Comparison of ENCODE assay signal across 20 mouse cellular contexts in the genomic region with DNA sequence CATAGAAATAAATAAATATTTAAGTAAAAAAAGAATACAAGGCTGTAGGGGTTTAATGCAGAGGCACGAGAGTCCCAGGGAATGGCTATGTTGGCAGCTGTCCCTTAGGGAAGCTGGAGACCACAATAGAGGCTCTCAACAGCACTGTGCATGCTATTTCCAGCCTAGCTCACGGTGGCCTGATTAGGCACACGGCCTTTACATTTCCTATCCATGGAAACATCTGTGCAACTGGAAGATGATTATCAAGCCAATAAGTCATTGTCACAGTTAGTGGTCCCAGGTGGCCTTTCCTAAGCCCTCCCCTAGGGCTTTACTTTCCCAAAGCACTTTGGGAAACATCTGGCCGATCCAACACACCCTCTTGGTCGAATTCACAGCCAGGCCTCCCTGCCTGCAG.
A peak's percentile ranks its signal among the peaks of the same experiment; 100 is the strongest.
DNase-seq lines count a peak whose midpoint lies in the region; ATAC-seq lines count a peak whose summit lies in the region.
"Had no signal": no experiment of that assay in that cellular context is flagged by ENCODE, and none has a peak within 500 bp of the region (broad histone marks: within the 10 kb centered on the region; RNA-seq: fewer than 3 reads in every experiment).

No protein-coding gene starts in this region.

- H3K4me1 ChIP-seq in kidney, embryonic 14.5 days (ENCODE audit: control insufficient read depth, insufficient read depth, low read length) = no peaks in the 10 kb centered on the region
- H3K4me1 ChIP-seq in heart, embryonic 16.5 days (ENCODE audit: control insufficient read depth, insufficient read depth, low read length) = peaks cover 4% of the 10 kb centered on the region
- no peaks in the 10 kb centered on the region for H3K4me1 ChIP-seq in midbrain, embryonic 10.5 days
- no peaks in the 10 kb centered on the region for H3K4me1 ChIP-seq in neural tube, embryonic 15.5 days
- H3K4me1 ChIP-seq: embryonic facial prominence, embryonic 13.5 days; stomach, embryonic 15.5 days had no signal

- H3K9me3 ChIP-seq in kidney, embryonic 14.5 days (ENCODE audit: control insufficient read depth, low read length) = no peaks in the 10 kb centered on the region
- H3K9me3 ChIP-seq in heart, embryonic 16.5 days (replicated peaks; ENCODE audit: control insufficient read depth, low read length) = no peaks in the 10 kb centered on the region
- H3K9me3 ChIP-seq in midbrain, embryonic 10.5 days (replicated peaks) = no peaks in the 10 kb centered on the region; the same call in 1 of the 2 replicates
- no peaks in the 10 kb centered on the region for H3K9me3 ChIP-seq in neural tube, embryonic 15.5 days (replicated peaks)
- H3K9me3 ChIP-seq: embryonic facial prominence, embryonic 13.5 days; limb, embryonic 15.5 days; stomach, embryonic 15.5 days had no signal

- H3K36me3 ChIP-seq in kidney, embryonic 14.5 days (ENCODE audit: control insufficient read depth, insufficient read depth, low read length) = no peaks in the 10 kb centered on the region
- no peaks in the 10 kb centered on the region for H3K36me3 ChIP-seq in heart, embryonic 16.5 days (ENCODE audit: control insufficient read depth, insufficient read depth)
- no peaks in the 10 kb centered on the region for H3K36me3 ChIP-seq in midbrain, embryonic 10.5 days
- H3K36me3 ChIP-seq in neural tube, embryonic 15.5 days = no peaks in the 10 kb centered on the region
- H3K36me3 ChIP-seq: embryonic facial prominence, embryonic 13.5 days; G1E; limb, embryonic 15.5 days had no signal

- ATAC-seq in kidney, embryonic 14.5 days (ENCODE audit: low FRiP score, low TSS enrichment) = peak; percentile 55; the same call in 1 of the 2 replicates
- peak; percentile 49 for ATAC-seq in heart, embryonic 16.5 days (replicated peaks; ENCODE audit: extremely low read depth, insufficient read depth, low FRiP score)
- peak; percentile 42 to 46 for ATAC-seq in hematopoietic stem cell, adult 5-6 weeks (replicated peaks in 1 of 2; ENCODE audit: insufficient read depth in 1 of 2, low FRiP score in 2 of 2, low TSS enrichment in 1 of 2, low read depth in 1 of 2, poor library complexity in 2 of 2, severe bottlenecking in 2 of 2)
- ATAC-seq in neural tube, embryonic 15.5 days (ENCODE audit: low FRiP score) = no peak
- ATAC-seq: CD4-positive, CD25-positive, alpha-beta regulatory T cell, adult 4 months; hindbrain, postnatal 0 days had no signal

- no peak for DNase-seq in kidney, adult 11 months
- DNase-seq in midbrain, embryonic 10.5 days (ENCODE audit: low spot score) = no peak
- DNase-seq in urinary bladder, adult 18-20 months (ENCODE audit: low spot score in 2 of 2) = no peak
- DNase-seq: cerebellum, adult 8-10 months; gastrocnemius, postnatal 14 days; layer of hippocampus, adult 9-11 months; lung, postnatal 14 days; midbrain, embryonic 14.5 days; right cerebral cortex, adult 18-20 months; thymus, adult 2 months had no signal

- no peaks in the 10 kb centered on the region for H3K27me3 ChIP-seq in kidney, embryonic 14.5 days (ENCODE audit: control insufficient read depth, insufficient read depth, low read length)
- H3K27me3 ChIP-seq in heart, embryonic 16.5 days (ENCODE audit: control insufficient read depth, insufficient read depth, low read length) = no peaks in the 10 kb centered on the region
- H3K27me3 ChIP-seq in midbrain, embryonic 10.5 days (ENCODE audit: low read depth, poor library complexity, severe bottlenecking) = no peaks in the 10 kb centered on the region
- no peaks in the 10 kb centered on the region for H3K27me3 ChIP-seq in neural tube, embryonic 15.5 days (replicated peaks)
- H3K27me3 ChIP-seq: embryonic facial prominence, embryonic 13.5 days; limb, embryonic 15.5 days; stomach, embryonic 15.5 days had no signal

- H3K27ac ChIP-seq in kidney, embryonic 14.5 days (ENCODE audit: low read depth, low read length) = no peak overlapping the region
- H3K27ac ChIP-seq in heart, embryonic 16.5 days (ENCODE audit: low read length) = 0 out of 2 replicates have a peak overlapping the region, but pooled peaks have one; percentile 4
- H3K27ac ChIP-seq in midbrain, embryonic 10.5 days (replicated peaks) = no peak overlapping the region
- no peak overlapping the region for H3K27ac ChIP-seq in neural tube, embryonic 15.5 days (replicated peaks)
- H3K27ac ChIP-seq: embryonic facial prominence, embryonic 13.5 days; hindbrain, postnatal 0 days; limb, embryonic 15.5 days; stomach, embryonic 15.5 days had no signal

- WGBS in kidney, embryonic 14.5 days = 63% methylated on average over 5 of the region's 5 CpGs
- 42% methylated on average over 5 of the region's 5 CpGs for WGBS in heart, embryonic 16.5 days
- 77% methylated on average over 5 of the region's 5 CpGs for WGBS in midbrain, embryonic 10.5 days
- 46% methylated on average over 5 of the region's 5 CpGs for WGBS in neural tube, embryonic 15.5 days

- H3K9ac ChIP-seq in kidney, embryonic 14.5 days (ENCODE audit: low read depth, low read length) = no peak overlapping the region
- no peak overlapping the region for H3K9ac ChIP-seq in heart, embryonic 16.5 days (ENCODE audit: low read length)
- H3K9ac ChIP-seq in neural tube, embryonic 15.5 days (replicated peaks) = no peak overlapping the region
- H3K9ac ChIP-seq: embryonic facial prominence, embryonic 13.5 days; limb, embryonic 15.5 days; stomach, embryonic 15.5 days had no signal

- H3K4me3 ChIP-seq in kidney, embryonic 14.5 days (ENCODE audit: low read length) = no peak overlapping the region
- no peak overlapping the region for H3K4me3 ChIP-seq in heart, embryonic 16.5 days (ENCODE audit: low read length)
- H3K4me3 ChIP-seq in midbrain, embryonic 10.5 days = no peak overlapping the region
- H3K4me3 ChIP-seq in neural tube, embryonic 15.5 days (replicated peaks) = no peak overlapping the region
- H3K4me3 ChIP-seq: embryonic facial prominence, embryonic 13.5 days; limb, embryonic 15.5 days; stomach, embryonic 15.5 days had no signal

- H3K4me2 ChIP-seq in kidney, embryonic 14.5 days (replicated peaks; ENCODE audit: low read depth, low read length) = no peak overlapping the region
- no peak overlapping the region for H3K4me2 ChIP-seq in heart, embryonic 16.5 days (ENCODE audit: low read depth, low read length)
- H3K4me2 ChIP-seq in neural tube, embryonic 15.5 days = no peak overlapping the region
- H3K4me2 ChIP-seq: embryonic facial prominence, embryonic 13.5 days; limb, embryonic 15.5 days; stomach, embryonic 15.5 days had no signal
